Mouse (Mus musculus) fat pad, adult 2 months (tissue): ENCODE measurements around the gene Snrpf.

Experiments
- DNase-seq: peaks from one replicate; pipeline ENCODE4 v3.0.0-alpha.2; 2011; ENCODE audit warnings: low read depth, low spot score; ENCODE audit errors: extremely low read depth

Gene Snrpf

GRCm38 (mm10) chr10:93538287-93538686 is 51.2 kb downstream of the Snrpf start:
- no peak for DNase-seq
